Mouse (Mus musculus) fat pad, adult 2 months (tissue): ENCODE measurements around the gene Ina.

Source experiments
- DNase-seq: peaks from one replicate; pipeline ENCODE4 v3.0.0-alpha.2; 2011; ENCODE audit warnings: low read depth, low spot score; ENCODE audit errors: extremely low read depth

The Ina gene

GRCm38 (mm10) chr19:47050271-47051032 lies 36.0 kb downstream of the Ina start, which contains the start of gene Pcgf6:
TSS of gene Pcgf6 (minus strand) at chr19:47050906.
- no peak for DNase-seq

- DNase-seq = no peak
Measured at GRCm38 (mm10) chr19:47052927-47053326, 38.4 kb downstream of the Ina start.

GRCm38 (mm10) chr19:47053471-47053870 lies 39.0 kb downstream of the Ina start:
- no peak for DNase-seq

- no peak for DNase-seq
Measured at GRCm38 (mm10) chr19:47057684-47058083, 43.2 kb downstream of the Ina start.

- DNase-seq = no peak
Measured at GRCm38 (mm10) chr19:47065860-47066259, 51.4 kb downstream of the Ina start.

GRCm38 (mm10) chr19:47067096-47067882 lies 52.8 kb downstream of the Ina start, which contains the start of gene Taf5:
TSS of gene Taf5 (plus strand) at chr19:47067746.
- peak; percentile 63 for DNase-seq

GRCm38 (mm10) chr19:47067924-47068611 lies 53.6 kb downstream of the Ina start:
- DNase-seq = no peak
